Mouse (Mus musculus) brain, adult 2 months (tissue): ENCODE data around the gene Olfr10.
"Not testable (repeated sequence)": the region's sequence is repeated elsewhere in the genome, so short reads cannot be mapped to it uniquely, and the experiment has no call there.

Source experiments
- DNase-seq: peaks from one replicate; pipeline ENCODE4 v3.0.0; 2011; ENCODE audit warnings: low read depth, low spot score

The Olfr10 gene

GRCm38 (mm10) chr11:49304441-49304840, at the start of gene Olfr10:
Gene Olfr10 (plus strand): TSS chr11:49304741.
- no peak for DNase-seq

GRCm38 (mm10) chr11:49259296-49259695, 45.2 kb upstream of the Olfr10 start:
- no peak for DNase-seq

- no peak for DNase-seq
Measured at GRCm38 (mm10) chr11:49259829-49260228, 44.7 kb upstream of the Olfr10 start.

- DNase-seq, result no peak
Measured at GRCm38 (mm10) chr11:49260598-49261312, 43.8 kb upstream of the Olfr10 start.

- no peak for DNase-seq
Measured at GRCm38 (mm10) chr11:49261313-49261855, 43.2 kb upstream of the Olfr10 start.

- no peak for DNase-seq
Measured at GRCm38 (mm10) chr11:49262286-49262685, 42.3 kb upstream of the Olfr10 start.

- DNase-seq, result no peak
Measured at GRCm38 (mm10) chr11:49263149-49263548, 41.4 kb upstream of the Olfr10 start.

- no peak for DNase-seq
Measured at GRCm38 (mm10) chr11:49264081-49264480, 40.5 kb upstream of the Olfr10 start.

GRCm38 (mm10) chr11:49264622-49265021, 39.9 kb upstream of the Olfr10 start:
- DNase-seq, result no peak

- DNase-seq, result no peak
Measured at GRCm38 (mm10) chr11:49265101-49265500, 39.4 kb upstream of the Olfr10 start.

GRCm38 (mm10) chr11:49266671-49267070, 37.9 kb upstream of the Olfr10 start:
- no peak for DNase-seq

- DNase-seq, result no peak
Measured at GRCm38 (mm10) chr11:49267316-49267715, 37.2 kb upstream of the Olfr10 start.

- no peak for DNase-seq
Measured at GRCm38 (mm10) chr11:49267970-49268579, 36.5 kb upstream of the Olfr10 start.

- no peak for DNase-seq
Measured at GRCm38 (mm10) chr11:49269761-49270160, 34.8 kb upstream of the Olfr10 start.

- DNase-seq, result no peak
Measured at GRCm38 (mm10) chr11:49270368-49270767, 34.2 kb upstream of the Olfr10 start.

GRCm38 (mm10) chr11:49271334-49271733, 33.2 kb upstream of the Olfr10 start:
- peak; percentile 81 for DNase-seq

- DNase-seq, result no peak
Measured at GRCm38 (mm10) chr11:49273834-49274519, 30.6 kb upstream of the Olfr10 start.

GRCm38 (mm10) chr11:49278222-49278621, 26.3 kb upstream of the Olfr10 start, which contains the start of gene Olfr1393:
Gene Olfr1393 (plus strand): TSS chr11:49278304.
- DNase-seq, result no peak

GRCm38 (mm10) chr11:49284982-49285381, 19.6 kb upstream of the Olfr10 start, which contains the start of gene Olfr1392:
Gene Olfr1392 (plus strand): TSS chr11:49285282.
- not testable (repeated sequence) for DNase-seq

- DNase-seq, result peak; percentile 74
Measured at GRCm38 (mm10) chr11:49287251-49287650, 17.3 kb upstream of the Olfr10 start.

GRCm38 (mm10) chr11:49292777-49293176, 11.8 kb upstream of the Olfr10 start:
- peak; percentile 81 for DNase-seq

- DNase-seq, result not testable (repeated sequence)
Measured at GRCm38 (mm10) chr11:49308547-49308946, 4.0 kb downstream of the Olfr10 start.
